Mouse (Mus musculus): ENCODE measurements around the gene Wdr62.
"Not testable (repeated sequence)": the region's sequence is repeated elsewhere in the genome, so short reads cannot be mapped to it uniquely, and the experiment has no call there.

Wdr62 gene

GRCm38 (mm10) chr7:30265041-30265440 is 15.2 kb downstream of the Wdr62 start:
- DNase-seq (ENCODE audit: low read depth), result no peak

- DNase-seq (ENCODE audit: low read depth), result no peak
Observed at GRCm38 (mm10) chr7:30251956-30252954, 28.0 kb downstream of the Wdr62 start.

GRCm38 (mm10) chr7:30237374-30237773 is 42.8 kb downstream of the Wdr62 start:
- DNase-seq (ENCODE audit: low read depth), result not testable (repeated sequence)

DNA sequence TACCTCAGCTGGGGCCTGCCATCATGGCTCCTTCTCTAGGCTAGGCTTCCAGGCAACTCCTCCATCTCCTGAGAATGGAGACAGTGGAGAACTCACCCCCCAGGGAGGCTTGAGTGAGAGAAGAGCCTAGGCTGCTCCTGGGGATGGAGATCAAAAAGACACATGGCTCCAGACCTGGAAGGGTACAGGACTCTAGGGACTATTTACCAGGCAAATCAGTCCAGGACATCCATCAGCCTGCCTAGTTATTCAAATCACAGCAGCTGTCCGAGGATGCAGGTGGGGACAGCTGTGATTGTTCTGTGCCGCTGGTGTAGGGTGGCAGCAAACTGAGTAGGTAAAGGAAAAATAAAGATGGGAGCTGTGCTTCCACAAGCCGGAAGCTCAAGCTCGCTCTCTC is 44.6 kb downstream of the Wdr62 start, which contains the start of gene Ovol3:
Gene Ovol3, minus strand, starts transcription at position 101 of the 400 bp plus-strand sequence.
- DNase-seq (ENCODE audit: low read depth), result no peak

- no peak for DNase-seq (ENCODE audit: low read depth)
Observed at GRCm38 (mm10) chr7:30235091-30235490, 45.1 kb downstream of the Wdr62 start.

- DNase-seq (ENCODE audit: low read depth), result no peak
Observed at GRCm38 (mm10) chr7:30234276-30234858, 45.9 kb downstream of the Wdr62 start.

DNA sequence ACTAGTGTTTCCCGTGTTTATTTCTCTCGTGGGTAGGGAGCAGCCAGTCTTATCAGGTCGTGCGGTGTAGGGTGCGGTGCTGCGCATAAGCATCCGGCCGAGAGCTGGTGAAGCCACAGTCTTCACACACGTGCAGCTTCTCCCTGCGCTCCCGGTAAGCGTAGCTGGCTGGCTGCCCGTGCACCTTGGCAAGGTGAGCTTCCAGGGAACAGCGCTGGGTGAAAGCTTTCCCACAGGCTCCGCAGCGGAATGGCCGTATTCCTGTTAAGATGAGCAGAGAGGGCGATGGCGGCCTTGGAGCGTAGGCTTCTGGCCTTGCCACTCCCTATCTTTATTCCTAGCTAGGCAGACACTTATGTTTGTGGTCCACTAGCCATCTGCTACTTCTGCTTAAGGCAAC is 46.8 kb downstream of the Wdr62 start:
- DNase-seq (ENCODE audit: low read depth), result no peak

- no peak for DNase-seq (ENCODE audit: low read depth)
Observed at GRCm38 (mm10) chr7:30232631-30233148, 47.5 kb downstream of the Wdr62 start.

DNA sequence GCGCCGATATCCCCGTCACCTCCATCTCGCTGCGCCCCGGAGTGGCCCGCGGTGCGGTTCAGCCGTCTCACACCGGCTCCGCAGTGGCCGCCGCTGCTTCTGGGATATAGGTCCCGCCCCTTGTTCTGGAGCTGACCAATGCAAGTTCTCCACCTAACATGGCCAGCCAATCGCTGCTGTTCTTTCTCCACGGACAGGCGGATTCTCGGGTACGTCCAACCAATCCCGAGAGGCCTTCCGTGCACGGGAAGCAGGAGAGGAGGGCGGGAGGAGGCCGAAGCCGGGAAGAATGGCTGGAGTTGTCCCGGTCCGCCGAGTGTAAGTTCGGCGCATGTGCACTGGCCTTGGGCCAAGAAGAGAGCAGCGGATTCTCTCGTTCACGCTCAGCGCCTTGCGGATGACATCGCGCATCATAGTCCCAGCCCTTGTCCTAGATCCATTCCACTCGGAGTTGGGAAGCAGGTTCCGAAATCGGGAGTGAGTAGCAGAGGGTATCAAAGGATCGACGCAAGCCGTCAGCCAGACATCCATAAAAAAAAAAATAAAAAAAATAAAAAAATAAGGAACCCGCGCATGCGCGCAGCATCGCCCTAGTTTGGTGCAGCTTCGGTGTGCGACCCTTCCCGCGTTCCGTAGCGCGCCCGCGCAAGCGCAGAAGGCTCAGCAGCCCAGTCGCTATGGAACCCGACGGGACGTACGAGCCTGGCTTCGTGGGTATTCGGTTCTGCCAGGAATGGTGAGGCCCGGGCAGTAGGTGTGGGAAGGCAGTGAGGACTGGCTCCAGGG is 48.4 kb downstream of the Wdr62 start, which contains the start of the genes Polr2i and Tbcb:
Gene Polr2i, plus strand, starts transcription at position 280 of the 786 bp plus-strand sequence.
Gene Tbcb, minus strand, starts transcription at position 604 of the 786 bp plus-strand sequence.
- peak; percentile 95 for DNase-seq (ENCODE audit: low read depth)

GRCm38 (mm10) chr7:30231328-30231668 is 48.9 kb downstream of the Wdr62 start:
- DNase-seq (ENCODE audit: low read depth), result no peak

DNA sequence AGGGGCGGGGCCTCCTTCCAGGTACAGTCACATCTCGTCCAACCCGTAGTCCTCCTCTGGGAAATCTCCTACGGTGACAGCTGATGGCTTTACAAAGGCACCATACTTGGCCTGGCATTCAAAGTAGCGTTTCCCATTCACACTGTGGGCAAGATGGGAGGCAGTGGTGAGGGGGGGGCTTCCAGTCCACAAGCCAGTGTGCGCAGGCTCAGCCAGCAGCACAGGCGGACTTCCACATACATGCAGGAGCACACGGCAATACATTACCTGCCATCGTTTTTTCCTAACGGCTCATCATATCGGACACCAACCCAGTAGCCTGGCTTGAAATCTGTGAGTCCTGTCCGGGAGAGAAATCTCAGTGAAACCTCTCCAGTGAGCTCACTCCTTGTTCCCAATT is 56.0 kb downstream of the Wdr62 start:
- DNase-seq (ENCODE audit: low read depth), result no peak

GRCm38 (mm10) chr7:30222205-30222604 is 58.0 kb downstream of the Wdr62 start:
- no peak for DNase-seq (ENCODE audit: low read depth)

DNA sequence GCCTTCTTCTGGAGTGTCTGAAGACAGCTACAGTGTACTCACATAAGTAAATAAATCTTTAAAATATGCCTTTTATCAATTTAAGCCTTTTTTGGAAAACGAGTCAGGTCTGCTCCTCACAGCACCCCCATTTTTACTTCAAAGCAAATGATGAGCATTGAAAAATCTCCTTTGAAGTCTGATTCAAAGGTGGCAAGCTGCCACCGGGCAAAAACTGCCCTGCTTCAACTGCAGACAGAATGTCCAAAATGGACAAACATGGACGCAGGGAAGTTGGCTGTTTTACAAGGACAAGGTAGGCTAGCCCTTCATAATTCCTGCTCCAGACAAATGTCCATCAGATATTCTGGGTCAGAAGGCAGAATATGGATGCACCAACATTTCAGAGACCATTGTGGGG is 58.8 kb downstream of the Wdr62 start:
- DNase-seq (ENCODE audit: low read depth), result no peak

GRCm38 (mm10) chr7:30220008-30220356 is 60.2 kb downstream of the Wdr62 start:
- DNase-seq (ENCODE audit: low read depth), result no peak

- no peak for DNase-seq (ENCODE audit: low read depth)
Observed at GRCm38 (mm10) chr7:30219293-30220007, 60.8 kb downstream of the Wdr62 start.

GRCm38 (mm10) chr7:30217277-30217676 is 62.9 kb downstream of the Wdr62 start:
- DNase-seq (ENCODE audit: low read depth), result no peak

GRCm38 (mm10) chr7:30216723-30217151 is 63.5 kb downstream of the Wdr62 start:
- DNase-seq (ENCODE audit: low read depth), result peak; percentile 81

DNA sequence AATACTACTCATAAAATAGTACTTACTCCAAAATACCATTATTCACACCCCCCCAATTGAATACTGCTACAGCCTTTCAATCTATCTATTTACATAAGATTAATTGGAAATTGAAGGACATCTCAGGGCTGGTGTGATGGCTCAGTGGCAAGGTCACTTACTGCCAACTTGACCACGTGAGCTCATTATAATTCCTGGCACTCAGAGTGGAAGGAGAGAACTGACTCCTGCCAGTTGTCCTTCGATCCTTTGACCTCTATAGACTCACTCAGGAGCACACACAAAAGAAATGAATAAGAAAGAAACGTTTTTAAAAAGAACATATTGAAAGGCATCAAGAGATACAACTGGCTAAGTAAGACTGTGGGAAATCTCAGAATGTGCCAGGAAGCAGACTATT is 64.3 kb downstream of the Wdr62 start:
- DNase-seq (ENCODE audit: low read depth), result no peak

GRCm38 (mm10) chr7:30213881-30214280 is 66.3 kb downstream of the Wdr62 start:
- DNase-seq (ENCODE audit: low read depth), result no peak

GRCm38 (mm10) chr7:30211025-30211424 is 69.2 kb downstream of the Wdr62 start:
- no peak for DNase-seq (ENCODE audit: low read depth)

GRCm38 (mm10) chr7:30206364-30206763 is 73.9 kb downstream of the Wdr62 start:
- not testable (repeated sequence) for DNase-seq (ENCODE audit: low read depth)

Data from c-Kit-positive CD71-negative TER-119-negative erythroid progenitor cells, embryonic 14.5 days (primary cell).